Mouse (Mus musculus): ENCODE data around the gene Plekhn1. TPM values are rescaled to one million over a fixed set of nuclear protein-coding genes. Genes with fewer than 3 reads are reported as not detected.

The Plekhn1 gene
- polyA plus RNA-seq, 1 experiment from 2014 or later, result 28.3 TPM

- Histone ChIP-seq H3K27me3 (no peaks in the 10 kb centered on the region), H3K36me3 (peaks cover 58% of the 10 kb centered on the region)
Measured at GRCm38 (mm10) chr4:156235360-156235770, 708 bp upstream of the Plekhn1 start.

DNA sequence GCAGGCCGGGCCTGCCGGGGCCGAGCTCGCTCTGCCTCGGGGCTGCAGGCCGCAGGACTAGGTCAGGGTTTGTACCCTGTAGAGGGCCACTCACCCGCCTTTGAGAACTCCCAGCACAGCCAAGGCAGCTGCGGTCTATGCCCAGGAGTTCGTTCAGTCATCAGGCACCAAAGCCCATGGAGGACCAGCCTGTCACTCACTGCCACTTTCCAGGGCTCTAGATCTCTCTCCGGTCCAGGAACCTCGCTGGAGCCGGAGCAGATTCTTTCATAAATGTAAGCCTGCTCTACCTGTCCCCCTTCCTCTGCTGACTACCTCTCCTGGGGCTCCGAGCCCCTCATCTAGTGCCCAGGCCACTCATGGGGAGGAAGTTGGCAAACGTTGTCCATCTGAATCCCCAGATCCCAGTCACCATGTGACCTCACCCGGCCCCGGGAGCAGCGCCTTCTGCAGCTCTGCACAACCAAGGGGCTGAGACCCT, 596 bp downstream of the Plekhn1 start:
- Histone ChIP-seq H3K27ac (peak overlapping the region; percentile 91), H3K4me1 (replicated peaks) (peaks cover 22% of the 10 kb centered on the region), H3K36me3 (peaks cover 58% of the 10 kb centered on the region), H3K9me3 (no peaks in the 10 kb centered on the region), H3K27me3 (no peaks in the 10 kb centered on the region), H3K4me3 (replicated peaks) (peak overlapping the region; percentile 92), H3K4me2 (replicated peaks) (peak overlapping the region; percentile 83), H3K9ac (replicated peaks) (peak overlapping the region; percentile 81)
- peak; percentile 36 for ATAC-seq
- WGBS, result 2% methylated on average over 17 of the region's 17 CpGs

More at GRCm38 (mm10) chr4:156235360-156235770, 708 bp upstream of the Plekhn1 start:
- H3K27ac ChIP-seq, result peak overlapping the region; percentile 89
- peaks cover 22% of the 10 kb centered on the region for H3K4me1 ChIP-seq (replicated peaks)
- WGBS, result under 1% methylated on average over 15 of the region's 15 CpGs
- peak; percentile 37 for ATAC-seq
- peak overlapping the region; percentile 83 for H3K4me2 ChIP-seq (replicated peaks)
- H3K4me3 ChIP-seq (replicated peaks), result peak overlapping the region; percentile 92
- peak overlapping the region; percentile 82 for H3K9ac ChIP-seq (replicated peaks)
- no peaks in the 10 kb centered on the region for H3K9me3 ChIP-seq

DNA sequence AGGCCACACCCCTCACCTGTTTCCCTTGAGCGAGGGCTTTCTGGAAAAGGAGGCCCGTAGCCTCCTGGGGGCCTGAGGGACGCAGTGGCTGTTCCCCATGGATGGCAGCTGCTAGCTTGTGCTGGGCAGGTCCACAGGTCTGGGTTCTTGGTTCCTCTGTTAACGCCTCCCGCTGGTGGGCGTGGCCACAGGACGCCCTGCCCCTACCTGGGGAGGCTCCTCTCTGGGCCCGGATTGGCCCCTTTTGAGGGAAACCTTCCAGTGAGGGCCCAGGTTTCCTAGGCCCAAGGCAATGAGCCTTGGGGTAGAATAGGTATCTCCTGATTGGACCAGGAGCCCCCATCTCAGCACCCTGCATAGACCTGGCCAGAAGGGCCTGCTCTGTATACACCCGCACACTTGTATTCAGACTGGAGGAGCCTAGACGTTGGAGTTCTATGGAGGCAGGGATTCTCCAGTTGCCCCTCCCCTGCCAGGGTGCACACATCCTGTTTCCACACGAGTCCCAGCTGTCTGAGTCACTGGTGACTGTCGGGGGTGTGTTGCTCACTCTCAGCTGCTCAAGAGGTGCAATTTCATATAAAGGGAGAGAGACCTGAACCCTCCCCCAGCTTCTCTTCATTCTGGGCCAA, 6.1 kb downstream of the Plekhn1 start:
- H3K36me3 ChIP-seq, result peaks cover 47% of the 10 kb centered on the region
- H3K4me2 ChIP-seq (replicated peaks), result 0 out of 2 replicates have a peak overlapping the region, but pooled peaks have one; percentile 0
- no peak overlapping the region for H3K9ac ChIP-seq (replicated peaks)
- no peak overlapping the region for H3K4me3 ChIP-seq (replicated peaks)
- H3K27ac ChIP-seq, result no peak overlapping the region
- no peaks in the 10 kb centered on the region for H3K27me3 ChIP-seq
- 32% methylated on average over 12 of the region's 12 CpGs for WGBS
- no peaks in the 10 kb centered on the region for H3K9me3 ChIP-seq
- ATAC-seq, result peak; percentile 37
- peaks cover 11% of the 10 kb centered on the region for H3K4me1 ChIP-seq (replicated peaks)

DNA sequence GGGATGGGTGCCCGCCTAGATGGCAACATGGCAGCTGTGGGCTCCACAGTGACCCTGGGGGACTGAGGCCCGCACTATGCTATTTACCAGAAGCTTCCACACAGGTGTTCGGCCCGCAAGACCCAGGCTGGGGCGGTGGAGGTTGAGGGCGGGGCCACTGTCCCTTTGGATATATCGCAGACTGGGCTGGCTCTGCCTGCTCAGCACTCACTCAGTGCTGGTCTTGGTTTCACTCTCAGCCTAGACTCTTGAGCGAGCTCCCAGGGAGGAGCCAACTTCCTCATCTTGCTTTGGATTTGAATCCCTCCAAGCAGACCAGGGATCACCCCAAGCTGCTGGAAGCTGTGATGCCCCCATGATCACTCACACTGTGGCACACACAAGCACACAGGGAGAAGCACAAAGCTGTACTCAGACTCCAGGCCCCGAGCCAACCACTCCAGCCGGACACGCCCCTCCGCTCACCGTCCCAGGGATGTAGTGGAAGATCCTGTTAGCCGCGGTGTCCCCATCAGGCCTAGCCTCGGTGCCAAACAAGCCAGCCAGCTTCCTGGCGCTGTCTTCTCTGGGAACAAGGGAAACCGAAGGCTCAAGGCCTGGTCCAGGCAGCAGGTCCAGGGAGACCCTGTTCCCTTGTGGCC, 6.8 kb downstream of the Plekhn1 start:
- H3K9ac ChIP-seq (replicated peaks), result no peak overlapping the region
- H3K4me1 ChIP-seq (replicated peaks), result peaks cover 6% of the 10 kb centered on the region; the same call in 1 of the 2 replicates
- peak; percentile 4; the same call in 1 of the 2 replicates for ATAC-seq
- 32% methylated on average over 18 of the region's 18 CpGs for WGBS
- H3K4me3 ChIP-seq (replicated peaks), result no peak overlapping the region
- H3K27me3 ChIP-seq, result no peaks in the 10 kb centered on the region
- H3K9me3 ChIP-seq, result no peaks in the 10 kb centered on the region
- H3K4me2 ChIP-seq (replicated peaks), result 0 out of 2 replicates have a peak overlapping the region, but pooled peaks have one; percentile 0
- H3K36me3 ChIP-seq, result peaks cover 49% of the 10 kb centered on the region
- H3K27ac ChIP-seq, result no peak overlapping the region

DNA sequence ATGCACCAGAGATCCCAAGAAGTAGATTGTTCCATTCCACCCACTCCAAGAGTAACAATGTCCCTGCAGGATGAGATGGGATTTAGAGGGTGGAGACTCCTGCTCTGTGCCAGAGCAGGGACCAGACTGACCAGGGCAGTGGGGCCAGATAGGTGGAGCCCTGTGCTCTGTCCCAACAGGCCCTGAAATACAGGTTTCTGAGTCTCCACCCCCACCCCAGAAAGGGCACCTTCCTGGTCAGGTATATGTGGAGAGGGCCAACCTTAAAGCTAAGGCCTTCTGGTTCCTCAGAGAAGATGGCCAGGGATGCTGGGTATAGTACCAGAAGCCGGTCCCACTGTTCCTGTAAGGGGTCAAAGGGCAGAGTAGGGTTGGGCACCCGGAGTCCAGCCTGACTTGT, 10.4 kb downstream of the Plekhn1 start:
- WGBS, result 95% methylated on average over 2 of the region's 2 CpGs
- H3K9me3 ChIP-seq, result no peaks in the 10 kb centered on the region
- H3K9ac ChIP-seq (replicated peaks), result no peak overlapping the region
- no peak overlapping the region for H3K4me3 ChIP-seq (replicated peaks)
- H3K27me3 ChIP-seq, result no peaks in the 10 kb centered on the region
- peaks cover 38% of the 10 kb centered on the region for H3K36me3 ChIP-seq
- H3K27ac ChIP-seq, result no peak overlapping the region
- no peak for ATAC-seq
- H3K4me2 ChIP-seq (replicated peaks), result no peak overlapping the region
- peaks cover 6% of the 10 kb centered on the region; the same call in 1 of the 2 replicates for H3K4me1 ChIP-seq (replicated peaks)

DNA sequence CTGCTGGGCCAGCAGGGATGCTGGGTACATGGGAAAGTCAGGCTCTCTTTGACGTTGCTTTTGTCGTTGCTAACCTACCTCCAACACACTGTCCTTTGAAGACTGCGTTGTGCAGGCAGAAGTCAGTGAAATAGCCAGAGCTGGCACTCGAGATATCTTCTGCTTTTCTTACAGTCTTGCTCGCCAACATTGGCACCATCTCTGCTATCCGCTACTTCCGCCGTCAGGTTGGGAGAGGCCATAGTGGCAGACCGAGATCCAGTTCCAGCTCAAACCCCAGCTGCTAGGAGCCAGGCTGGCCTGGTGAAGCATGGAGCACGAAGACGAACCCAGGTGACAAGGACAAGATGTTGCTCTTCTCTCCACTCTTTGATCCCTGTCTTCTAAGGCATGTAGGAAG, 14.7 kb downstream of the Plekhn1 start:
- Histone ChIP-seq H3K4me2 (replicated peaks) (no peak overlapping the region), H3K9me3 (no peaks in the 10 kb centered on the region), H3K27me3 (no peaks in the 10 kb centered on the region), H3K4me3 (replicated peaks) (no peak overlapping the region), H3K36me3 (peaks cover 30% of the 10 kb centered on the region), H3K4me1 (replicated peaks) (no peaks in the 10 kb centered on the region), H3K27ac (no peak overlapping the region), H3K9ac (replicated peaks) (no peak overlapping the region)
- 91% methylated on average over 11 of the region's 11 CpGs for WGBS
- no peak for ATAC-seq

- H3K9ac ChIP-seq (replicated peaks), result no peak overlapping the region
- no peaks in the 10 kb centered on the region for H3K4me1 ChIP-seq (replicated peaks)
- no peak overlapping the region for H3K4me3 ChIP-seq (replicated peaks)
- no peaks in the 10 kb centered on the region for H3K9me3 ChIP-seq
- H3K27ac ChIP-seq, result no peak overlapping the region
- no peak for ATAC-seq
- no peak overlapping the region for H3K4me2 ChIP-seq (replicated peaks)
- peaks cover 25% of the 10 kb centered on the region for H3K36me3 ChIP-seq
- no peaks in the 10 kb centered on the region for H3K27me3 ChIP-seq
- WGBS, result 78% methylated on average over 16 of the region's 16 CpGs
Measured at GRCm38 (mm10) chr4:156217838-156218237, 16.8 kb downstream of the Plekhn1 start.

DNA sequence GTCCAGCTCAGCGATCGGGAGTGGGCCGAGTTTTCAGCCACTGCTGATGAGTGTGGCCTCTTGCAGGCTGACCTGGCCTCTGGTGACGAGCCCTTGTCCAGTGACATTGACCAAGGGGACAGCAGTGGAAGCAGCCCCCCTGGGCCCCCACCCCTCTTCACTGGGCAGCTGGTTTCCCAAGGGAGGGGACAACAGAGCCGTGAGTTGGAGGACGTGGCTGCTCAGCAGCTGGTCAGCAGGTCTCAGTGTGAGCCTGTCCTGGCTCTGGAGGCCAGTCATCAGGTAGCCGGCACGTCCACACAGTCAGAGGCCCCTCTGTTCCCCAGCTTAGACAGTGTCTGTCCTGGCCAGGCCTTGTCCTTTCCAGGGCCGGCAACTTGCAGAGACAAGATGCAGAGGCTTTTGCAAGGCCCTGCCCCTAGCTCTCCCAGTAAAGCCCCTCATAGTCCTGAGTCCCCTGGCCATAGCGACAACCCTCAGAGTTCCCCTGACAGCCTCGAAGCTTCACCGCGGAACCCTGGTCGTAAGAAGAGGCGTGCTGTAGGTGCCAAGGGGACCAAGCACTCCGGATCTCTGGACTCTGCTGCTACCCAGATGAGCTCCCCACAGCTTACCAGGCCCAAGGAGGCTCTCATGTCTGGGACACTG, 17.5 kb downstream of the Plekhn1 start:
- Histone ChIP-seq H3K4me3 (replicated peaks) (no peak overlapping the region), H3K9ac (replicated peaks) (no peak overlapping the region), H3K36me3 (peaks cover 18% of the 10 kb centered on the region), H3K4me2 (replicated peaks) (no peak overlapping the region), H3K9me3 (no peaks in the 10 kb centered on the region), H3K27me3 (no peaks in the 10 kb centered on the region), H3K27ac (no peak overlapping the region), H3K4me1 (replicated peaks) (no peaks in the 10 kb centered on the region)
- peak; percentile 24; the same call in 1 of the 2 replicates for ATAC-seq
- WGBS, result 87% methylated on average over 16 of the region's 16 CpGs

GRCm38 (mm10) chr4:156216196-156216595, 18.5 kb downstream of the Plekhn1 start:
- Histone ChIP-seq H3K4me2 (replicated peaks) (no peak overlapping the region), H3K27ac (no peak overlapping the region), H3K4me1 (replicated peaks) (no peaks in the 10 kb centered on the region), H3K36me3 (peaks cover 8% of the 10 kb centered on the region; the same call in 1 of the 2 replicates), H3K9me3 (no peaks in the 10 kb centered on the region), H3K27me3 (no peaks in the 10 kb centered on the region), H3K4me3 (replicated peaks) (no peak overlapping the region), H3K9ac (replicated peaks) (no peak overlapping the region)
- ATAC-seq, result no peak
- WGBS, result 89% methylated on average over 2 of the region's 2 CpGs

- H3K27ac ChIP-seq, result no peak within 1 kb of the TSS
- H3K36me3 ChIP-seq, result peaks cover 5% of the 10 kb centered on the region; the same call in 1 of the 2 replicates
- no peak within 1 kb of the TSS for H3K4me2 ChIP-seq (replicated peaks)
- H3K4me1 ChIP-seq (replicated peaks), result no peaks in the 10 kb centered on the region
- H3K27me3 ChIP-seq, result no peaks in the 10 kb centered on the region
- no peak for ATAC-seq
- H3K4me3 ChIP-seq (replicated peaks), result no peak within 1 kb of the TSS
- no peaks in the 10 kb centered on the region for H3K9me3 ChIP-seq
- WGBS, result 79% methylated on average over 4 of the region's 4 CpGs
- no peak within 1 kb of the TSS for H3K9ac ChIP-seq (replicated peaks)
Measured at GRCm38 (mm10) chr4:156215649-156216048, 19.0 kb downstream of the Plekhn1 start, which contains the start of gene Perm1. TSS of gene Perm1 (plus strand) at chr4:156215868.

- no peak for ATAC-seq
- Histone ChIP-seq H3K27me3 (no peaks in the 10 kb centered on the region), H3K4me1 (replicated peaks) (no peaks in the 10 kb centered on the region), H3K9me3 (no peaks in the 10 kb centered on the region), H3K36me3 (no peaks in the 10 kb centered on the region; the same call in 1 of the 2 replicates), H3K4me3 (replicated peaks) (no peak overlapping the region), H3K27ac (no peak overlapping the region), H3K9ac (replicated peaks) (no peak overlapping the region), H3K4me2 (replicated peaks) (no peak overlapping the region)
- 95% methylated on average over 13 of the region's 13 CpGs for WGBS
Measured at GRCm38 (mm10) chr4:156213134-156213533, 21.5 kb downstream of the Plekhn1 start.

Data from midbrain, embryonic 13.5 days (tissue).